Mouse (Mus musculus) neutrophil, adult 5-6 weeks (primary cell): ENCODE measurements around the gene Spaca6. TPM values are rescaled to one million over a fixed set of nuclear protein-coding genes. Genes with fewer than 3 reads are reported as not detected.

Experiments
- ATAC-seq: fragments of 151-379, 151-347 bp; 2 replicates; pipeline ENCODE4 v1.8.0; 2017; ENCODE audit warnings: mild to moderate bottlenecking, moderate TSS enrichment; ENCODE audit not compliant: insufficient number of reproducible peaks, poor library complexity, low FRiP score, severe bottlenecking; ENCODE audit errors: extremely low read depth
- total RNA-seq: library from RNA; stranded (forward); fragments of 200-1000 nt; gene quantifications from 2 replicates; pipeline ENCODE4 v1.2.3, GENCODE M21; 2017

Gene Spaca6
- total RNA-seq, 1 experiment from 2014 or later: 4.0 TPM

DNA sequence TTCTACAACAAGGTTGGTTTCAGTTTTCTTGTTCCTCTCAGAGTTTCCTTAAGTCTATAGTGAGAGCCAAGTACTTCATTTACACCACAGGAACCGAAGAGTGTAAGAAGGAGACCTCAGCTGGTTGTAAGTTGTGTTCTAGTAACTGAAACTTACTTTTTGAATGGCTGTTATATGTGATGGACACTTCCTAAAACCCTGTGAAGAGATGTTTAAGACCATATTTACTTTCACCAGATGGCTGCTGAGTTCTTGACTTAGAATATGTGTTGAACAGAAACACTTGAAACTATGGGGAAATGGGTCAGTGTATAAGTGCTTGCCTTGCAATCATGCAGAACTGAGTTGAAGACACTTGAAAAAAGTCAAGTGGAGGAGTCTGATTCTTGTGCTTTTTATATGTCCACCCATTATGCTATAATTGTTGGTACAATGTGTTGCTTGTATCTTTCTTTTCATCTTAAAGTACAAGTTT, 60.9 kb downstream of the Spaca6 start, which contains the start of the genes Fpr2 and Fpr3:
Gene Fpr2, plus strand, starts transcription at position 51 of the 475 bp plus-strand sequence.
Gene Fpr3, plus strand, starts transcription at position 79 of the 475 bp plus-strand sequence.
- no peak for ATAC-seq

DNA sequence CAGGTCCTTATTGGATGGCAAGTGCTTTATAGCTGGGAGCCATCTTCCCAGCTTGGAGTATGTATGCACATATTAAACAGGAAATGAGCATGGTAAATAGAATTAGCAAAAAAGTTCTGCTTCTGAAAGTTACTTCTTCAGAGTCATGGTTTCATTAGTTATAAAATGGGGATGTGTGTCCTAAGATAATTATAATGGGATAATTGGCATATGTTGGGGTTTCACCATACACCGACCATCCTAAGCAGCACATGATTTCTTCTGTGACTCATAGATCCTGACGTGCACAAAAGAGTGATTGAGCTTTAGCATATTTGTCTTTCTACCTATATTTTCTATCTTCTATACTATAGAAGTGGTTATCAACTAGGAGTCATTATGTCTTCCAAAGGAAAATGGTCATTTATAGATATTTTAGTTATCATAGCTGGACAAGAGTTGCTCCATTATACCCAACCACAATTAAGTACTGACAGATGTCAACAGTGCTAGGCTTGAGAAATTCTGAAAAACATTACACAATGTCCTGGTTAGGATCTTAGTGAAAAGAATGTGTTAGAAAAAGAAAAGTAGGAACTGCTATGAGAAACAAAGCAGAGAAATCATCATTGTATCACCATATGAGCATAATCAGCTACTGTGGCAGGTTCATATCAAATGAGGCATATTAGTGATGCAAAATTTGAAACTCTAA, 62.9 kb downstream of the Spaca6 start:
- no peak for ATAC-seq

Other genes with a start within 250 kb of the Spaca6 start
- gene Lnpep, start 202.1 kb upstream of the Spaca6 start, total RNA-seq: 130 and 143 TPM in 2 replicates
- gene Vmn2r90, start 123.4 kb upstream of the Spaca6 start, total RNA-seq: not detected in 2 replicates
- not detected in 2 replicates for gene Has1, start 28.0 kb downstream of the Spaca6 start, total RNA-seq
- 117 and 122 TPM in 2 replicates for gene Fpr1, start 56.8 kb downstream of the Spaca6 start, total RNA-seq
- 93.9 and 95.4 TPM in 2 replicates for gene Fpr2, start 60.7 kb downstream of the Spaca6 start, total RNA-seq
- not detected in 2 replicates for gene Fpr3, start 60.7 kb downstream of the Spaca6 start, total RNA-seq
- not detected in 2 replicates for gene Fpr-rs4, start 194.6 kb downstream of the Spaca6 start, total RNA-seq
- under 0.01 TPM in 2 replicates for gene Vmn2r124, start 222.3 kb downstream of the Spaca6 start, total RNA-seq